17 mouse cellular contexts compared by ENCODE assay signal in the genomic region with DNA sequence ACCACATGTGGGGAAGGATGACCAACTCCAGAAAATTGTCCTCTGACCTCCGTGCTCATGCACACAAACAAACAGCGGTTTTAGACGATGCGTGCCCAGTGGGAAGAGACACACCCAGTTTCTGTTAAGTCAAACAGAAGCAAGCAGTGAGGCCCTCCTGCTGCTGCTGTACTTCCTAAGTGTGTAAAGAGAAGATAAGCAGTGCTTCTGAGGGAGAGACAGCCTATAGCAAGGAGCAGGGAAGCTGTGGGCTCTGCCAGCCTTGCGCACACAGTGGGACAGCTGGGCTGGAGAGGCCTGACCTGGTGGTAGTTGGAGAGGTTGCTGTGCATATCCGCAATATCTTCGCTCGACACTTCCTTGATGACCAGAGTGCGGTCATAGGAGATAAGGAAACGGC. TPM values are rescaled to one million over a fixed set of nuclear protein-coding genes. Genes with fewer than 3 reads are reported as not detected.
DNase-seq lines count a peak whose midpoint lies in the region; ATAC-seq lines count a peak whose summit lies in the region.
"Had no signal": no experiment of that assay in that cellular context is flagged by ENCODE, and none has a peak within 500 bp of the region (broad histone marks: within the 10 kb centered on the region; RNA-seq: fewer than 3 reads in every experiment).

No protein-coding gene starts in this region.

- WGBS in lung, embryonic 15.5 days, result 72% methylated on average over 10 of the region's 10 CpGs
- WGBS in stomach, embryonic 14.5 days, result 79% methylated on average over 10 of the region's 10 CpGs

- no peak overlapping the region for H3K4me2 ChIP-seq in lung, embryonic 15.5 days
- H3K4me2 ChIP-seq in stomach, embryonic 14.5 days (replicated peaks; ENCODE audit: low read depth, low read length), result no peak overlapping the region
- H3K4me2 ChIP-seq: midbrain, embryonic 15.5 days; neural tube, embryonic 12.5 days had no signal

- H3K9ac ChIP-seq in lung, embryonic 15.5 days, result no peak overlapping the region
- no peak overlapping the region for H3K9ac ChIP-seq in stomach, embryonic 14.5 days (replicated peaks; ENCODE audit: low read depth, low read length)
- H3K9ac ChIP-seq: midbrain, embryonic 15.5 days had no signal

- peaks cover 40% of the 10 kb centered on the region for H3K36me3 ChIP-seq in lung, embryonic 15.5 days
- peaks cover 18% of the 10 kb centered on the region for H3K36me3 ChIP-seq in stomach, embryonic 14.5 days (ENCODE audit: control insufficient read depth, insufficient read depth, low read length)

- H3K4me1 ChIP-seq in lung, embryonic 15.5 days, result peaks cover 12% of the 10 kb centered on the region
- H3K4me1 ChIP-seq in stomach, embryonic 14.5 days (ENCODE audit: control insufficient read depth, insufficient read depth, low read length), result no peaks in the 10 kb centered on the region

- H3K4me3 ChIP-seq in lung, embryonic 15.5 days, result no peak overlapping the region
- H3K4me3 ChIP-seq in stomach, embryonic 14.5 days (ENCODE audit: low read depth, low read length), result no peak overlapping the region
- H3K4me3 ChIP-seq: midbrain, embryonic 15.5 days; neural tube, embryonic 12.5 days had no signal

- no peaks in the 10 kb centered on the region for H3K27me3 ChIP-seq in lung, embryonic 15.5 days
- H3K27me3 ChIP-seq in stomach, embryonic 14.5 days (ENCODE audit: control insufficient read depth, insufficient read depth, low read length), result no peaks in the 10 kb centered on the region
- H3K27me3 ChIP-seq: midbrain, embryonic 15.5 days; neural tube, embryonic 12.5 days had no signal

- peak; percentile 55; the same call in 1 of the 2 replicates for ATAC-seq in lung, embryonic 15.5 days (ENCODE audit: borderline replicate concordance, extremely low read depth, low FRiP score, low TSS enrichment)
- ATAC-seq in stomach, embryonic 14.5 days (ENCODE audit: insufficient number of reproducible peaks, insufficient read depth, low FRiP score, low read depth), result peak; percentile 85; the same call in 1 of the 2 replicates
- ATAC-seq: midbrain, embryonic 15.5 days had no signal

- DNase-seq in lung, postnatal 25 days (ENCODE audit: low spot score), result no peak
- DNase-seq in c-Kit-negative CD71-positive TER-119-positive erythroid progenitor cells, embryonic 14.5 days (ENCODE audit: low read depth, low spot score), result peak; percentile 78
- DNase-seq in liver (peak; percentile 87), adipocyte (ENCODE audit: low spot score) (no peak)
- no peak for DNase-seq in retina, embryonic 14.5 days (ENCODE audit: low spot score)
- no peak for DNase-seq in gastrocnemius, postnatal 4 days (ENCODE audit: low spot score in 2 of 2)
- DNase-seq: cerebellum, adult 2 months; gastrocnemius, postnatal 36 days; heart, postnatal 10 days; kidney, postnatal 25 days; left cerebral cortex, postnatal 4 days; lung, postnatal 14 days; spleen, adult 18-20 months had no signal

- H3K27ac ChIP-seq in lung, embryonic 15.5 days, result no peak overlapping the region; the same call in 1 of the 2 replicates
- no peak overlapping the region for H3K27ac ChIP-seq in stomach, embryonic 14.5 days (ENCODE audit: low read length)
- H3K27ac ChIP-seq: midbrain, embryonic 15.5 days; neural tube, embryonic 12.5 days had no signal

- H3K9me3 ChIP-seq in lung, embryonic 15.5 days, result no peaks in the 10 kb centered on the region
- H3K9me3 ChIP-seq in stomach, embryonic 14.5 days (ENCODE audit: control insufficient read depth, low read depth, low read length), result no peaks in the 10 kb centered on the region
- H3K9me3 ChIP-seq: midbrain, embryonic 15.5 days; neural tube, embryonic 12.5 days had no signal

RNA-seq across cellular contexts. Expression of a gene that starts 6.0 kb away (rescaled TPM):
- polyA plus RNA-seq in lung, embryonic 15.5 days (2015; fragmentation: Nextera tagmentation; extraction: Ambion mirVana), result 24.4 and 27.2 TPM in 2 replicates
- 22.7 and 22.9 TPM in 2 replicates for polyA plus RNA-seq in stomach, embryonic 14.5 days (2014; fragmentation: Nextera tagmentation; extraction: Ambion mirVana)
- total RNA-seq in gastrocnemius, postnatal 4 days (2021), result 10 to 100 TPM; 11.5 to 12.7 TPM

RNA-seq across cellular contexts. Expression of a gene that starts 9.8 kb away (rescaled TPM):
- polyA plus RNA-seq in lung, embryonic 15.5 days (2015; fragmentation: Nextera tagmentation; extraction: Ambion mirVana), result 73.9 and 82.6 TPM in 2 replicates
- polyA plus RNA-seq in stomach, embryonic 14.5 days (2014; fragmentation: Nextera tagmentation; extraction: Ambion mirVana), result 123 and 125 TPM in 2 replicates
- 10 to 100 TPM; 43.8 to 49.7 TPM for total RNA-seq in gastrocnemius, postnatal 4 days (2021)

RNA-seq across cellular contexts. Expression of a gene that starts 15.5 kb away (rescaled TPM):
- 55.4 and 59.0 TPM in 2 replicates for polyA plus RNA-seq in lung, embryonic 15.5 days (2015; fragmentation: Nextera tagmentation; extraction: Ambion mirVana)
- 64.0 and 71.1 TPM in 2 replicates for polyA plus RNA-seq in stomach, embryonic 14.5 days (2014; fragmentation: Nextera tagmentation; extraction: Ambion mirVana)
- 10 to 100 TPM; 40.4 to 43.0 TPM for total RNA-seq in gastrocnemius, postnatal 4 days (2021)

RNA-seq across cellular contexts. Expression of a gene that starts 24.9 kb away (rescaled TPM):
- polyA plus RNA-seq in lung, embryonic 15.5 days (2015; fragmentation: Nextera tagmentation; extraction: Ambion mirVana), result 0.86 and 0.93 TPM in 2 replicates
- polyA plus RNA-seq in stomach, embryonic 14.5 days (2014; fragmentation: Nextera tagmentation; extraction: Ambion mirVana), result 0.34 and 0.82 TPM in 2 replicates
- 1 to 10 TPM; 3.8 to 4.3 TPM for total RNA-seq in gastrocnemius, postnatal 4 days (2021)

RNA-seq across cellular contexts. Expression of a gene that starts 40.3 kb away (rescaled TPM):
- polyA plus RNA-seq in lung, embryonic 15.5 days (2015; fragmentation: Nextera tagmentation; extraction: Ambion mirVana), result 2.8 and 3.6 TPM in 2 replicates
- polyA plus RNA-seq in stomach, embryonic 14.5 days (2014; fragmentation: Nextera tagmentation; extraction: Ambion mirVana), result 27.7 and 29.4 TPM in 2 replicates
- 1 to 10 TPM; 3.4 to 3.6 TPM for total RNA-seq in gastrocnemius, postnatal 4 days (2021)

Comparison
In these comparisons a context has a peak if more than half of its experiments do, and no peak if none do; other contexts are left out.
1. DNase-seq: peak in c-Kit-negative CD71-positive TER-119-positive erythroid progenitor cells, embryonic 14.5 days (single experiment) and liver (single experiment); none in lung, postnatal 25 days (single experiment), adipocyte (single experiment), retina, embryonic 14.5 days (single experiment) and gastrocnemius, postnatal 4 days (0 of 2).